Mouse (Mus musculus): Measurements from ENCODE around the gene Nts. TPM values are rescaled to one million over a fixed set of nuclear protein-coding genes. Genes with fewer than 3 reads are reported as not detected.
A peak's percentile ranks its signal among the peaks of the same experiment; 100 is the strongest.
"Not testable (repeated sequence)": the region's sequence is repeated elsewhere in the genome, so short reads cannot be mapped to it uniquely, and the experiment has no call there.

Gene Nts
- polyA plus RNA-seq, 1 experiment from 2014 or later: 0.39 TPM

- DNase-seq; H3K36me3 ChIP-seq (replicated peaks; ENCODE audit: insufficient read depth, low read length); H3K9ac ChIP-seq (replicated peaks); H3K4me2 ChIP-seq (ENCODE audit: low read depth, low read length); H3K27me3 ChIP-seq (ENCODE audit: insufficient read depth, low read length); H3K4me3 ChIP-seq (ENCODE audit: low read depth, low read length); H3K4me1 ChIP-seq (ENCODE audit: insufficient read depth); H3K27ac ChIP-seq (ENCODE audit: low read depth); H3K9me3 ChIP-seq (ENCODE audit: low read length): not testable (repeated sequence)
- 5% methylated on average over 5 of the region's 7 CpGs for WGBS (ENCODE audit: insufficient replicate concordance)
- ATAC-seq: 0 out of 2 replicates have a peak, but pooled peaks have one; percentile 17
- TF ChIP-seq CTCF (IDR thresholded peaks at IDR 0.05; ENCODE audit: low read depth): peak; percentile 56
These were observed 55.2 kb downstream of the Nts start for GRCm38 (mm10) chr10:102435048-102435447.

Other genes with a start within 250 kb of the Nts start
- 0.20 TPM in 2 replicates for gene Rassf9, start 21.7 kb upstream of the Nts start, polyA plus RNA-seq (2015; fragmentation: Nextera tagmentation; extraction: Ambion mirVana)

All from liver, postnatal 0 days (tissue).